Mouse (Mus musculus): Measurements from ENCODE around the gene 1700010B08Rik. TPM values are rescaled to one million over a fixed set of nuclear protein-coding genes. Genes with fewer than 3 reads are reported as not detected.

1700010B08Rik gene
- polyA plus RNA-seq, 1 experiment from 2014 or later: not detected

- no peaks in the 10 kb centered on the region for H3K9me3 ChIP-seq (ENCODE audit: control insufficient read depth, low read length)
- peak within 1 kb of the TSS; percentile 43 to 68; a peak in 3 of 4 replicates for H3K27ac ChIP-seq (replicated peaks in 1 of 2; ENCODE audit: control insufficient read depth in 1 of 2, insufficient read depth in 1 of 2, low read depth in 2 of 2, low read length in 2 of 2)
- H3K4me2 ChIP-seq (ENCODE audit: low read length): peak within 1 kb of the TSS; percentile 90
- no peaks in the 10 kb centered on the region for H3K27me3 ChIP-seq (ENCODE audit: control insufficient read depth, insufficient read depth, low read length)
- H3K36me3 ChIP-seq (ENCODE audit: control insufficient read depth, insufficient read depth, low read length): peaks cover 8% of the 10 kb centered on the region
- H3K4me3 ChIP-seq (ENCODE audit: control insufficient read depth in 1 of 2, insufficient read depth in 1 of 2, low read depth in 1 of 2, low read length in 2 of 2): peak within 1 kb of the TSS; percentile 74 to 96
- under 1% methylated on average over 64 of the region's 70 CpGs for WGBS
- peak within 1 kb of the TSS; percentile 84 for H3K9ac ChIP-seq (ENCODE audit: low read length)
- peaks cover 9 to 13% of the 10 kb centered on the region in 2 experiments for H3K4me1 ChIP-seq (ENCODE audit: control insufficient read depth in 2 of 2, insufficient read depth in 2 of 2, low read length in 2 of 2)
- ATAC-seq (ENCODE audit: insufficient number of reproducible peaks, insufficient read depth, low FRiP score, low read depth): peak; percentile 100
These were observed 18.2 kb downstream of the 1700010B08Rik start, which contains the start of gene Vapb for GRCm38 (mm10) chr2:173737222-173737989. Vapb (plus strand) TSS chr2:173737511.

GRCm38 (mm10) chr2:173738232-173738631, 19.0 kb downstream of the 1700010B08Rik start:
- peak overlapping the region; percentile 90 for H3K4me2 ChIP-seq (ENCODE audit: low read length)
- WGBS: 66% methylated on average over 9 of the region's 9 CpGs
- peaks cover 9 to 13% of the 10 kb centered on the region in 2 experiments for H3K4me1 ChIP-seq (ENCODE audit: control insufficient read depth in 2 of 2, insufficient read depth in 2 of 2, low read length in 2 of 2)
- H3K9ac ChIP-seq (ENCODE audit: low read length): peak overlapping the region; percentile 84
- H3K27me3 ChIP-seq (ENCODE audit: control insufficient read depth, insufficient read depth, low read length): no peaks in the 10 kb centered on the region
- H3K36me3 ChIP-seq (ENCODE audit: control insufficient read depth, insufficient read depth, low read length): peaks cover 8% of the 10 kb centered on the region
- no peak overlapping the region for H3K27ac ChIP-seq (replicated peaks in 1 of 2; ENCODE audit: control insufficient read depth in 1 of 2, insufficient read depth in 1 of 2, low read depth in 2 of 2, low read length in 2 of 2)
- peak overlapping the region; percentile 74 to 96 for H3K4me3 ChIP-seq (ENCODE audit: control insufficient read depth in 1 of 2, insufficient read depth in 1 of 2, low read depth in 1 of 2, low read length in 2 of 2)
- H3K9me3 ChIP-seq (ENCODE audit: control insufficient read depth, low read length): no peaks in the 10 kb centered on the region
- no peak for ATAC-seq (ENCODE audit: insufficient number of reproducible peaks, insufficient read depth, low FRiP score, low read depth)

- Histone ChIP-seq H3K9me3 (ENCODE audit: control insufficient read depth, low read length) (no peaks in the 10 kb centered on the region), H3K9ac (ENCODE audit: low read length) (no peak overlapping the region), H3K4me3 (ENCODE audit: control insufficient read depth in 1 of 2, insufficient read depth in 1 of 2, low read depth in 1 of 2, low read length in 2 of 2) (no peak overlapping the region), H3K36me3 (ENCODE audit: control insufficient read depth, insufficient read depth, low read length) (peaks cover 8% of the 10 kb centered on the region), H3K4me1 (ENCODE audit: control insufficient read depth in 2 of 2, insufficient read depth in 2 of 2, low read length in 2 of 2) (peaks cover 9 to 13% of the 10 kb centered on the region in 2 experiments), H3K27ac (replicated peaks in 1 of 2; ENCODE audit: control insufficient read depth in 1 of 2, insufficient read depth in 1 of 2, low read depth in 2 of 2, low read length in 2 of 2) (no peak overlapping the region), H3K4me2 (ENCODE audit: low read length) (no peak overlapping the region), H3K27me3 (ENCODE audit: control insufficient read depth, insufficient read depth, low read length) (no peaks in the 10 kb centered on the region)
- ATAC-seq (ENCODE audit: insufficient number of reproducible peaks, insufficient read depth, low FRiP score, low read depth): no peak
- WGBS: 83% methylated on average over 7 of the region's 7 CpGs
These were observed 19.9 kb downstream of the 1700010B08Rik start for GRCm38 (mm10) chr2:173739107-173739506.

GRCm38 (mm10) chr2:173742090-173742489, 22.9 kb downstream of the 1700010B08Rik start:
- peaks cover 8% of the 10 kb centered on the region for H3K36me3 ChIP-seq (ENCODE audit: control insufficient read depth, insufficient read depth, low read length)
- no peak overlapping the region for H3K27ac ChIP-seq (replicated peaks in 1 of 2; ENCODE audit: control insufficient read depth in 1 of 2, insufficient read depth in 1 of 2, low read depth in 2 of 2, low read length in 2 of 2)
- H3K4me1 ChIP-seq (ENCODE audit: control insufficient read depth in 2 of 2, insufficient read depth in 2 of 2, low read length in 2 of 2): peaks cover 9 to 13% of the 10 kb centered on the region in 2 experiments
- no peak overlapping the region for H3K4me2 ChIP-seq (ENCODE audit: low read length)
- H3K9me3 ChIP-seq (ENCODE audit: control insufficient read depth, low read length): peaks cover 3% of the 10 kb centered on the region; the same call in 1 of the 2 replicates
- H3K9ac ChIP-seq (ENCODE audit: low read length): no peak overlapping the region
- no peak overlapping the region for H3K4me3 ChIP-seq (ENCODE audit: control insufficient read depth in 1 of 2, insufficient read depth in 1 of 2, low read depth in 1 of 2, low read length in 2 of 2)
- no peaks in the 10 kb centered on the region for H3K27me3 ChIP-seq (ENCODE audit: control insufficient read depth, insufficient read depth, low read length)
- no peak for ATAC-seq (ENCODE audit: insufficient number of reproducible peaks, insufficient read depth, low FRiP score, low read depth)
- 90% methylated on average over 13 of the region's 13 CpGs for WGBS

- Histone ChIP-seq H3K36me3 (ENCODE audit: control insufficient read depth, insufficient read depth, low read length) (peaks cover 8% of the 10 kb centered on the region), H3K27ac (replicated peaks in 1 of 2; ENCODE audit: control insufficient read depth in 1 of 2, insufficient read depth in 1 of 2, low read depth in 2 of 2, low read length in 2 of 2) (no peak overlapping the region), H3K4me1 (ENCODE audit: control insufficient read depth in 2 of 2, insufficient read depth in 2 of 2, low read length in 2 of 2) (peaks cover 9 to 13% of the 10 kb centered on the region in 2 experiments), H3K9ac (ENCODE audit: low read length) (no peak overlapping the region), H3K9me3 (ENCODE audit: control insufficient read depth, low read length) (peaks cover 6% of the 10 kb centered on the region; the same call in 1 of the 2 replicates), H3K27me3 (ENCODE audit: control insufficient read depth, insufficient read depth, low read length) (no peaks in the 10 kb centered on the region), H3K4me3 (ENCODE audit: control insufficient read depth in 1 of 2, insufficient read depth in 1 of 2, low read depth in 1 of 2, low read length in 2 of 2) (no peak overlapping the region), H3K4me2 (ENCODE audit: low read length) (no peak overlapping the region)
- no peak for ATAC-seq (ENCODE audit: insufficient number of reproducible peaks, insufficient read depth, low FRiP score, low read depth)
- WGBS: 90% methylated on average over 9 of the region's 9 CpGs
These were observed 23.5 kb downstream of the 1700010B08Rik start for GRCm38 (mm10) chr2:173742744-173743143.

- Histone ChIP-seq H3K9ac (ENCODE audit: low read length) (no peak overlapping the region), H3K4me2 (ENCODE audit: low read length) (no peak overlapping the region), H3K27ac (replicated peaks in 1 of 2; ENCODE audit: control insufficient read depth in 1 of 2, insufficient read depth in 1 of 2, low read depth in 2 of 2, low read length in 2 of 2) (no peak overlapping the region), H3K4me3 (ENCODE audit: control insufficient read depth in 1 of 2, insufficient read depth in 1 of 2, low read depth in 1 of 2, low read length in 2 of 2) (no peak overlapping the region), H3K27me3 (ENCODE audit: control insufficient read depth, insufficient read depth, low read length) (no peaks in the 10 kb centered on the region), H3K9me3 (ENCODE audit: control insufficient read depth, low read length) (peaks cover 6% of the 10 kb centered on the region; the same call in 1 of the 2 replicates), H3K4me1 (ENCODE audit: control insufficient read depth in 2 of 2, insufficient read depth in 2 of 2, low read length in 2 of 2) (peaks cover 0 to 2% of the 10 kb centered on the region in 2 experiments; a peak in 2 of 4 replicates), H3K36me3 (ENCODE audit: control insufficient read depth, insufficient read depth, low read length) (0 out of 2 replicates have a peak, but pooled peaks cover under 1% of the 10 kb centered on the region)
- 86% methylated on average over 7 of the region's 7 CpGs for WGBS
- ATAC-seq (ENCODE audit: insufficient number of reproducible peaks, insufficient read depth, low FRiP score, low read depth): no peak
These were observed 25.0 kb downstream of the 1700010B08Rik start for GRCm38 (mm10) chr2:173744070-173744815.

- no peaks in the 10 kb centered on the region for H3K27me3 ChIP-seq (ENCODE audit: control insufficient read depth, insufficient read depth, low read length)
- WGBS: 95% methylated on average over 2 of the region's 2 CpGs
- no peak overlapping the region for H3K27ac ChIP-seq (replicated peaks in 1 of 2; ENCODE audit: control insufficient read depth in 1 of 2, insufficient read depth in 1 of 2, low read depth in 2 of 2, low read length in 2 of 2)
- H3K9me3 ChIP-seq (ENCODE audit: control insufficient read depth, low read length): peaks cover 6% of the 10 kb centered on the region; the same call in 1 of the 2 replicates
- 0 out of 4 replicates have a peak, but pooled peaks cover 0 to 3% of the 10 kb centered on the region in 2 experiments for H3K4me1 ChIP-seq (ENCODE audit: control insufficient read depth in 2 of 2, insufficient read depth in 2 of 2, low read length in 2 of 2)
- no peak overlapping the region for H3K4me2 ChIP-seq (ENCODE audit: low read length)
- H3K36me3 ChIP-seq (ENCODE audit: control insufficient read depth, insufficient read depth, low read length): no peaks in the 10 kb centered on the region
- H3K4me3 ChIP-seq (ENCODE audit: control insufficient read depth in 1 of 2, insufficient read depth in 1 of 2, low read depth in 1 of 2, low read length in 2 of 2): no peak overlapping the region
- ATAC-seq (ENCODE audit: insufficient number of reproducible peaks, insufficient read depth, low FRiP score, low read depth): no peak
- H3K9ac ChIP-seq (ENCODE audit: low read length): no peak overlapping the region
These were observed 29.9 kb downstream of the 1700010B08Rik start for GRCm38 (mm10) chr2:173748961-173749659.

All from heart, embryonic 14.5 days (tissue).